Mouse (Mus musculus): ENCODE results near the gene Rtn4.

The Rtn4 gene

GRCm38 (mm10) chr11:29762768-29763167, 70.0 kb downstream of the Rtn4 start:
- DNase-seq (ENCODE audit: low spot score in 2 of 2) = no peak

- DNase-seq (ENCODE audit: low spot score in 2 of 2) = no peak
Observed at GRCm38 (mm10) chr11:29765063-29765462, 72.3 kb downstream of the Rtn4 start.

GRCm38 (mm10) chr11:29766313-29766982, 73.7 kb downstream of the Rtn4 start:
- no peak for DNase-seq (ENCODE audit: low spot score in 2 of 2)

- no peak for DNase-seq (ENCODE audit: low spot score in 2 of 2)
Observed at GRCm38 (mm10) chr11:29768523-29768922, 75.8 kb downstream of the Rtn4 start.

GRCm38 (mm10) chr11:29770666-29771400, 78.1 kb downstream of the Rtn4 start:
- no peak for DNase-seq (ENCODE audit: low spot score in 2 of 2)

- DNase-seq (ENCODE audit: low spot score in 2 of 2) = no peak
Observed at GRCm38 (mm10) chr11:29772279-29772678, 79.5 kb downstream of the Rtn4 start.

GRCm38 (mm10) chr11:29774296-29774695, 81.5 kb downstream of the Rtn4 start:
- no peak for DNase-seq (ENCODE audit: low spot score in 2 of 2)

GRCm38 (mm10) chr11:29774760-29775159, 82.0 kb downstream of the Rtn4 start:
- DNase-seq (ENCODE audit: low spot score in 2 of 2) = no peak

- no peak for DNase-seq (ENCODE audit: low spot score in 2 of 2)
Observed at GRCm38 (mm10) chr11:29777964-29778363, 85.2 kb downstream of the Rtn4 start.

GRCm38 (mm10) chr11:29778936-29779335, 86.2 kb downstream of the Rtn4 start:
- no peak for DNase-seq (ENCODE audit: low spot score in 2 of 2)

GRCm38 (mm10) chr11:29779409-29780026, 86.8 kb downstream of the Rtn4 start:
- no peak for DNase-seq (ENCODE audit: low spot score in 2 of 2)

- peak; percentile 69 to 81 for DNase-seq (ENCODE audit: low spot score in 2 of 2)
Observed at GRCm38 (mm10) chr11:29786583-29787219, 94.0 kb downstream of the Rtn4 start.

- DNase-seq (ENCODE audit: low spot score in 2 of 2) = peak; percentile 41 to 57
Observed at GRCm38 (mm10) chr11:29787473-29787872, 94.7 kb downstream of the Rtn4 start.

- DNase-seq (ENCODE audit: low spot score in 2 of 2) = no peak
Observed at GRCm38 (mm10) chr11:29788499-29788898, 95.8 kb downstream of the Rtn4 start.

- DNase-seq (ENCODE audit: low spot score in 2 of 2) = no peak
Observed at GRCm38 (mm10) chr11:29788921-29789638, 96.3 kb downstream of the Rtn4 start.

GRCm38 (mm10) chr11:29790796-29791195, 98.0 kb downstream of the Rtn4 start:
- no peak for DNase-seq (ENCODE audit: low spot score in 2 of 2)

Measured in spleen, postnatal 36 days (tissue).